Mouse (Mus musculus) brain, embryonic 14.5 days (tissue): Measurements from ENCODE around the gene Tubb2b. TPM values are rescaled to one million over a fixed set of nuclear protein-coding genes. Genes with fewer than 3 reads are reported as not detected.
A peak's percentile ranks its signal among the peaks of the same experiment; 100 is the strongest.

Experiments used
- DNase-seq: peaks from one replicate; pipeline ENCODE4 v3.0.0-alpha.2; 2011; ENCODE audit warnings: low read depth
- CTCF ChIP-seq: fragments of 200-500 bp; IDR thresholded peaks from 2 replicates; pipeline ENCODE4 v1.5.1; 2012; ENCODE audit warnings: inconsistent platforms, mild to moderate bottlenecking, moderate library complexity, borderline replicate concordance; ENCODE audit not compliant: insufficient read depth, insufficient read length; ENCODE audit errors: extremely low read depth
- POLR2A ChIP-seq: fragments of 200-500 bp; IDR thresholded peaks from 2 replicates; pipeline ENCODE4 v1.6.1; 2012; ENCODE audit warnings: mild to moderate bottlenecking, inconsistent platforms, borderline replicate concordance; ENCODE audit not compliant: poor library complexity, insufficient read depth, insufficient read length, severe bottlenecking; ENCODE audit errors: extremely low read depth
- polyA plus RNA-seq: library from polyadenylated mRNA; depleted of rRNA; stranded (reverse); fragments of >200 nt; gene quantifications from 2 replicates; pipeline ENCODE4 v1.2.3, GENCODE M21; 2012; rRNA removed

The Tubb2b gene
- 7,416 and 8,191 TPM in 2 replicates for polyA plus RNA-seq

DNA sequence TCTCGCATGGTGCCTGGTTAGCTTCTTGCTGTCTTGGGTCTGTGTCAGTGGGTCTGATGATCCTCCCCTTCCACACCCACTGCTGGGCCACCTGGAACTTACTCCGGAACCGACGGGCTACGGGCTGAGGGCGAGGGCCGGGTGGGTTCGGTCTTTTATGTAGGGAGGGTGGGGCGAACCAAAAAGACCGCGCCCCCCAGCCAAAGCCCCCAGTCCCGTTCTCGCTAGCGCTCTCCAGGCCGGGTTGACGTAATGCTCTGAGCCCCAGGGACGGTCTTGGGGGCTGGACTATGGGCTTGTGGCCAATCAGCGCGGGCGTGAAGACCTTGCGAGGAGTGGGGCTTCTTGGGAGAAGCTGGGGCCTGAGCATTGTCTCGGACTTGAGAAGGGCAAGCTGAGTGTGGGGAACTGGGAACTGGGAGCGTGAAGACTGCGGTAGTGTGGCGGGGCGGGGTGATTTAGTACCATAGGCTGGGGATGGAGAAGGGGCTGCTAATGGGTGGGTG, at the start of gene Tubb2b:
Gene Tubb2b (minus strand): TSS at position 241 of the 506 bp plus-strand sequence.
- DNase-seq: peak; percentile 100
- no peak for TF ChIP-seq CTCF
- TF ChIP-seq POLR2A: peak; percentile 73; the same call in 1 of the 2 replicates

DNA sequence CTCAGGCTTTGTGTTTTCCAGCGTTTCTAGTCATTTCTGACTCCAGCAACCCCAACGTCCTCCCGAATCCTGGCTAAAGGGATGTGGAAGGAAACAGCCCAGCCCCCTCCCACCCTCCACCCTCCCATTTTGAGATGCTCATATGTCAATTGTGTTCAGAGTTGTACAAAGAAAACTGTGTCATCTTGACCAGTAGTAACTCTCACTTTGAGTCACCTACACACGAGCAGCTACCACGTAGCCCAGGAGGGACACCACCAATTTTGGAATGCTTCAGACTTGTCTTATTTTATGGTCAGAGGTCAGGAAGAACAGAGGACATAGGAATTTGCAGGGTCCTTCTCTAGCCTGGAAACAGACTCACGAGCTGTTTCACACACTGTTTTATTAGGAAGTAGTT, 43.8 kb upstream of the Tubb2b start:
- no peak for TF ChIP-seq CTCF
- TF ChIP-seq POLR2A: no peak

DNA sequence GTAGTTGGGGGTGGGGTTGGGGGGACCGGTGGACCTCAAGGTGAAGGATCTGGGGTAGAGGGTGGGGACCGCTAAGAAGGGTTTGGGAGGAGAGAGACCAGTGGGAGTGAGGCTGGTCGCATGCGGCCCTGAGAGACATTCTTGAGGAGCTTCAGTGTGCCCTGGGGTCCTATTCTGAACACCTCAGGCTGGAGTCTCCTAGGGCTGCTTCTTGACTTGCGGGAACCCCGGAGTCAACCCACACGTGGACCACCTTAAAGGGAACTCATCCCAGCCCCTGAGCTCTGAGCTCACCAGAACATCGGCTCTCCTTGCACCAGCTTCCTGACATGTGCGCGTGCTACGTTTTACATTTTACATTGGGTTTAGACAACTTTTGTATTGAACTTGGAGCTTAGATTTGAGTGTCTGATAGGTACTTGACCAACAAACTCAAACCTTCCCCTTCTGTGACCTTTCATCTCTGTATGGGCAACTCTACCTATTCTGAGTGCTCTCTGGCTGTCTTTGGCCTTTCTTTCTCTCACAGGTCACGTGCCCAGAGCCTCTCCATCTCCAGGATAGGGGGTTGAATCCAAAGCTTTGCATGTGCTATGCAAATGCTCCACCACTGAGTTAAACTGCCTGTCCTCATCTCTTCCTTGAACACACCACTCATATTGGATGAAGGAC, 33.2 kb upstream of the Tubb2b start:
- DNase-seq: no peak
- no peak for TF ChIP-seq CTCF
- TF ChIP-seq POLR2A: no peak

More for the DNA sequence above, 43.8 kb upstream of the Tubb2b start:
- no peak for DNase-seq

DNA sequence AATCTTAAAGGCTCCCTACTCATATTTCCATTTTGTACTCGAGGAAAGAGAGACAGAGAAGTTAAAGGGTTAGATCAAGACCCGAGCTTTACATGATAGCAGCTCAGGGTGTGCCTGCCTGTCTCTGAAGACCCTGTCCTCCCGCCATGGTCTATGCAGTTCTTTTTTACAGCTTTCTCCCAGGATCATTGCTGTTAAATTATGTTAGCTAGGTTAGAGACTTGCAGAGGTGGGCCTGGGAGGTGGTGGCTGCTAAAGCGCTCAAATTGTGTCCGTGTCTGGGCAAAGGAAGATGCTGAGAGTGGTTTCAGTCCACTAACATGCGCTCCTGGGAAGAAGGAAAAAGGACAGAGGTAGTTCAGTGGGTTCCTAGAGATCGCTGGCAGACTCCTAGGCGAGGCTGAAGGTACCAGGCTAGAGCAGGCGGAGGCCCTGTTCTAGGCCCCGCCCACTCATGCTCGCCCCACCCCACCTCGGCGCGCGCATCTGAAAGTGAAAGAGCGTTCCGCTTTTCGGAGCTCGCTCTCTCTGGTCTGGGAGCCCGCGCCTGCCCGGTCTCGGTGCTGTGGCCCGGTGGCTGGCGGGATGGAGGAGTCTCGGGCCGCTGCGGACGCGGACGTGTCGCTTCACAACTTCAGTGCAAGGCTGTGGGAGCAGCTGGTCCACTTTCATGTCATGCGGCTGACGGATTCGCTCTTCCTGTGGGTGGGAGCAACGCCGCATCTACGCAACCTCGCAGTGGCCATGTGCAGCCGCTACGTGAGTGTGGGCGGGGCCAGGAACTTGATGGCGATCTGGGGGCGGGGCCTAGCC, 32.4 kb upstream of the Tubb2b start, which contains the start of gene Psmg4:
Gene Psmg4 (plus strand): TSS at position 474 of the 813 bp plus-strand sequence.
- DNase-seq: peak; percentile 95
- TF ChIP-seq POLR2A (peak; percentile 58; the same call in 1 of the 2 replicates), CTCF (no peak)

DNA sequence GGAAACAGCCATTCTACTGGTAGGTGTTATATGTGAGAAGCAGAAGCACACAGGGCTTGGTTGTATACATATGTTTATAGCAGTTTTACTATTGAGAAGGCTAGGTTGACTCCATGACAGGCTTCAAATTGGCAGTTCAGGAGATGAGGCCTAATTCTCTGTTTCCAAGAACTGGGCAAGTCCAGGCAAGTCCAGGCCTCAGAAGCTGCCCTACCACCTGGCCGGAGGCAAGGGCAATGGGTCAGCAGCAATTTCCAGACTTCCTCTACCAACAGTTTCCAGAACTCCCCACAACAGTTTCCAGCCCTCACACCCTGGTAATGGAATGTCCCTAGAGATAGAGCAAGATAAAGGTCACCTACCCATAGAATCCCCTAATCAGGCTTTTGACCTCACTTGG, 29.7 kb upstream of the Tubb2b start:
- TF ChIP-seq POLR2A (no peak), CTCF (no peak)
- DNase-seq: no peak

DNA sequence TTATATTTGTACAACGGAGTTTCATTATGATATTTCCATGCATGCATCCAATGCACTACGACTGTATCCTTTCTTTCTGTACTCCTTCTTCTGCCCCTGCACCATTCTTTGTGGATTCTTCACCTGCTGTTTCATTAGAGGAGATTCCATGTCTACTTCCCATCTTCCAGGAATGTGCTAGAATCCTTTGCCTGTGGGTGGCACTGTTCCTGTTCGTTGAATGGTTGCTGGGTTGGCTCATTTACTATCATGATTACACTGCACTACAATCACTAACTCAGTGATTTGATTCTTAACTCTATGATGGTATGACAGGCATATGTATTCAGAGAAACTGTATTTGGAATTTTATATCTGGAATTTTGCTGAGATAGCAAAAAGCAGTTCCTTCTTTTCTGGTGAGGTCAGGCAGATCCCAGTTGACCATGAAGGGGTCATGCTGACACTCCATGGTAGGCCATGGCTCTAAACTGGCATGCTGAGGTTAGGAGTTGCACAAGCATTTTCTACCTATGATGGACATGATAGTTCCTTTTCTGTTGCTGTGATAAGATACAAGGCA, 27.4 kb upstream of the Tubb2b start:
- TF ChIP-seq POLR2A (no peak), CTCF (no peak; the same call in 1 of the 2 replicates)
- no peak for DNase-seq

DNA sequence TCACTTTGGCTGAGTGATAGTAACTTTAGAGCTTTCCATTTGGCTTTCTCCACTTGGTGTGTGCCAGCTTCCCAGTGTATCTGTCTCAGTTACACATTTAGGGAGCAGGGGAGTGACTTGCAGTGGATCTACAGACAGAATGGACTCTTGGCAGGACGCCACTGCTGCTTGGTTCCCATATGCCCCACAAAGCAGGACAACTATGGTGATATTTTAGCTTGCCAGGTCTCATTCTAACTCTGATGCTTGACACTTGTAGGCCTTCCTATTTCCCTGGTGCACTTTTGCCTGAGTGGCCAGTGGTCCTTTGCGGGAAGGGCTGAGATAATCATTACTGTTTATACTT, 26.5 kb upstream of the Tubb2b start:
- DNase-seq: peak; percentile 87
- TF ChIP-seq CTCF (no peak), POLR2A (no peak)

DNA sequence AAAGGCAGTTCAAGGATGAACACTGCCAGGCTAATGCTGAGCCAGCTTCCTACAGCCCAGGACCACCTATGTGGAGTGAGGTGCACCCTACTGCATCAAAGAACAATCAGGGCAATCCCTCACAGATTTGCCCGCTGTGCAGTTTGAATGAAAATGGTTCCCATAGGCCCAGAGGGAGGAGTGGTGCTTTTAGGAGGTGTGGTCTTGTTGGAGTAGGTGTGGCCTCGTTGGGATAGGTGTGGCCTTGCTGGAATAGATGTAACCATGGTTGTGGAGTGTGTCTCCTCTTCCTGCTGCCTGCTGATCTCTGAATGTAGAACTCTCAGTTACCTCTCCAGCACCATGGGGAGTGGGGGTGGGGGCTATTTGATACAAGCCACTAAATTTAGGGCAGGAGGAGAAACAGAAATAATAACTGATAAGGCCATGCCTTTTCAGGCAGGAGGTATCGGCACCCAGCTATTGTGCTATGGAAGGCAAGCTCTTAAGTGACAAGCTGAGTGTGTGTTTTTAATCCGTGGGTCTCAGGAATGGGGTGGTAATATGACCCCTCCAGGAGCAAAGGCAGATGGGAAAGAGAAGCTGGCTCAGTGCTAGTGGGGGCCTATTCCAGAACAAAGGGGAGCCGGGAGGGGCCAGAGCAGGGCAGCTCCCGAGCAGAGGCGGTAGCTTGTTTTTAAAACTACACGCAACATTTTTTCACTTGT, 26.0 kb upstream of the Tubb2b start:
- peak; percentile 25 for DNase-seq
- TF ChIP-seq CTCF (no peak), POLR2A (no peak)

DNA sequence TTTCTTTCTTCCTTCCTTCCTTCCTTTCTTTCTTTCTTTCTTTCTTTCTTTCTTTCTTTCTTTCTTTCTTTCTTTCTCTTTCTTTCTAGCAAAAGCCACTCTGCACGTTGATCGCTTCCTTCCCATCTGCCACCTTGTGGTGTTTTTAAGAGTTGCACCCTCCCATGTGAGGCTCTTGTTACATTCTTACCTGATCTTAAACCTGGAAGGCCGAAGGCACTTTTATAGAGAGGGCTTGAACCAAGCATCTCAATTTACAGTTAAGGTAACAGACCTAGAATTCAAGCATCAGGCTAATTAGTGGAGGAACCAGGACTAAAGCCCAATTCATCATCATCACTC, 24.6 kb upstream of the Tubb2b start:
- TF ChIP-seq POLR2A (no peak), CTCF (peak; percentile 70; the same call in 1 of the 2 replicates)
- peak; percentile 90 for DNase-seq

DNA sequence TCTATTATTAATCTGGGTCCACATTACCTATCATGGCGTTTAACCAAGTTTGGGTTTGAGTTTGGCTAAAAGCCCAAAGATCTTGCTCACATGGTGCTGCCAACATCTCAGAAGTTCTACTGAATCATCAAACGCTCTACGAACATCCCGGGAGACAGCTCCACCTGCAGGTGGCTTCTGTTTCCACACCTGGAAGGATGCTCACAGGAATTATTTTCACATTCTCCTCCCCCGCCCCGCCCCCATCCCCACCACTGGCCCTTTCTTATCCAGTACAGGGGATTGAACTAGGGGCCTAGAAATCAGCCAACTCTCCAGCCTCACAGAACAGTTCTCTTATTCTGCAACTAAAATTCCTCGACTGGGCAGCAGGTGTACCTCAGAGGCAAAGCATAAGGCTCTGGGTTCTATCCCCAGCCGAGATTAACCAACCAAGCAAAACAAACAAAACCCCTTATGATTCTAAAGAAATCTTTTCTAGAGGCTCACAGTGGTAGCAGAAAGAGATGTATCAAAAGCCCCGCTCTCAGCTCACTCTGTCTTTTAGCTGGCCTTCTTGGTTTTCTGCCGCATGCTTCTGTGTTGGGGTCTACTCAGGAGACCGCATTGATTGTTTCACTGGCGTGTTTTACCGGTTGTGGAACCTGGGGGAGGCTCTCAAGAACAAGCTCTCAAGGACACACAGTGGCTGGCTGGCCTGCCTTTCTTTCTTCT, 24.1 kb upstream of the Tubb2b start:
- peak; percentile 92 for DNase-seq

More for the DNA sequence above, 24.1 kb upstream of the Tubb2b start:
- TF ChIP-seq POLR2A (no peak), CTCF (peak; percentile 68)
